Mouse (Mus musculus) lung, adult 2 months (tissue): ENCODE measurements around the gene Limd1.
A peak's percentile ranks its signal among the peaks of the same experiment; 100 is the strongest.

Experiments used
- CTCF ChIP-seq: fragments of 200-500 bp; IDR thresholded peaks from 2 replicates; pipeline ENCODE4 v1.5.1; 2011; ENCODE audit warnings: mild to moderate bottlenecking, low read length, control low read depth; ENCODE audit not compliant: insufficient read depth
- POLR2A ChIP-seq: fragments of 200-500 bp; IDR thresholded peaks from 2 replicates; pipeline ENCODE4 v1.6.1; 2011; ENCODE audit warnings: low read depth, mild to moderate bottlenecking, control low read depth, low read length, borderline replicate concordance; ENCODE audit errors: extremely low read depth

- 0 out of 2 replicates have a peak, but pooled peaks have one; percentile 23 for TF ChIP-seq POLR2A
- TF ChIP-seq CTCF = no peak
Measured at GRCm38 (mm10) chr9:123528926-123529295, 50.4 kb downstream of the Limd1 start.
